Mouse (Mus musculus): Measurements from ENCODE around the gene Olfr1380. TPM values are rescaled to one million over a fixed set of nuclear protein-coding genes. Genes with fewer than 3 reads are reported as not detected.

Gene Olfr1380
- total RNA-seq, 4 experiments from 2014 or later, result not detected

Other genes with a start within 250 kb of the Olfr1380 start
- not detected for gene Olfr1391, start 234.1 kb upstream of the Olfr1380 start, total RNA-seq (2022)
- not detected for gene Olfr1390, start 221.7 kb upstream of the Olfr1380 start, total RNA-seq (2022)
- gene Olfr1389, start 133.8 kb upstream of the Olfr1380 start, total RNA-seq (2022), result not detected
- under 1 TPM; 0.15 to 0.57 (median 0.26) TPM for gene Olfr1388, start 120.3 kb upstream of the Olfr1380 start, total RNA-seq (2022)
- gene Olfr1387, start 101.5 kb upstream of the Olfr1380 start, total RNA-seq (2022), result not detected
- not detected for gene Olfr1386, start 91.8 kb upstream of the Olfr1380 start, total RNA-seq (2022)
- gene Olfr1385, start 67.8 kb upstream of the Olfr1380 start, total RNA-seq (2022), result under 1 TPM in 1 of 4 experiments, not detected in 3; 0.11 TPM
- gene Olfr1384, start 50.2 kb upstream of the Olfr1380 start, total RNA-seq (2022), result not detected
- not detected for gene Olfr1383, start 37.2 kb upstream of the Olfr1380 start, total RNA-seq (2022)
- not detected for gene Olfr1382, start 28.6 kb upstream of the Olfr1380 start, total RNA-seq (2022)
- not detected for gene Olfr1381, start 13.4 kb upstream of the Olfr1380 start, total RNA-seq (2022)
- gene Flt4, start 52.4 kb downstream of the Olfr1380 start, total RNA-seq (2022), result 1 to 10 TPM; 2.5 to 3.0 (median 2.8) TPM
- not detected for gene Scgb3a1, start 106.7 kb downstream of the Olfr1380 start, total RNA-seq (2022)
- 10 to 100 TPM; 45.5 to 58.3 (median 52.1) TPM for gene Cnot6, start 155.8 kb downstream of the Olfr1380 start, total RNA-seq (2022)
- 1 to 10 TPM; 6.3 to 9.0 (median 7.9) TPM for gene Gfpt2, start 237.3 kb downstream of the Olfr1380 start, total RNA-seq (2022)